Mouse (Mus musculus): ENCODE measurements at regions not wholly inside any gene's neighbourhood (a gene's known extent, or its start where the extent isn't known, plus 50 kb on each side); places are given as distances from the start of the nearest gene placed in this dataset.

DNA sequence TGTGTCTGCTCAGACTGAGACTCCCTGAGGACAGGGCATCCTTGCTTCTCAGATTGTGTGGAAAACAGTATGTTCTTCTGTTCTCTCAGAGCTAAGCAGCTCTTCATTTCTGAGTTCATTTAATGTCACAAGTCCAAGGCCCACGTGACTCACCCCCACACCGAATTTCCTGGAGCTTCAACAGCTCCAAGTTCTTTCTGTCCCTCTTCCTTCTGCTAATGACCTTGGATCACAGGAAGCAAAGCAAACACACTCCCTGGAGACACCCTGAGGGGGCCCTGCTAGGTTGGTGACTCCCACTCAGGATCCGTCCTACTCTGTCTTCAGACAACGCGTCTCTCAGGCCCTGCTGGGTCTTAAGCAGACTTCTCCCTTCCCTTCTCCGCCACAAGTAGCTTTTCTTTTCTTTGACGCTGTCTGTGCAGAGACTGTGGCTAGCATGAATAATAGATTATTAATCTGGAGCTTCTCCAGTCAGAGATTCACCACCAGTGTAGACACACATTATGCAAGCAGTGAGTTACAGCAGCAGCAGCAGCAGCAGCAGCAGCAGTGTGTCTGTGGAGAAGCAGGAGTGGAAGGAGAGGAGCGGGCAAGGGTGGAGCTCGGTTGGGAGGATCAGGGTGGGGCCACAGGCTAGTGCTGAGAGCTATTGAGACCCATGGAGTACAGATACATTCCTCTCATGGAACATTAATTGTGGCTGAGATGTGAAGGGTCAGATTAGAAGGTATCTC, 115.4 kb upstream of the Lrfn2 start:
- TF ChIP-seq POLR2A (IDR thresholded peaks at IDR 0.05; ENCODE audit: insufficient read depth, low read depth, low read length) (no peak), CTCF (IDR thresholded peaks at IDR 0.05; ENCODE audit: insufficient read depth, low read depth, low read length) (no peak)
